Mouse (Mus musculus): ENCODE measurements around the gene Chchd1. TPM values are rescaled to one million over a fixed set of nuclear protein-coding genes. Genes with fewer than 3 reads are reported as not detected.
"Not testable (repeated sequence)": the region's sequence is repeated elsewhere in the genome, so short reads cannot be mapped to it uniquely, and the experiment has no call there.

Chchd1 gene
- polyA plus RNA-seq, 1 experiment from 2014 or later: 88.5 TPM

- ATAC-seq (no peak), DNase-seq (no peak)
- Histone ChIP-seq H3K9ac (replicated peaks) (no peak overlapping the region), H3K4me3 (ENCODE audit: low read depth, low read length) (no peak overlapping the region), H3K9me3 (ENCODE audit: low read length) (no peaks in the 10 kb centered on the region), H3K27me3 (ENCODE audit: insufficient read depth, low read length) (no peaks in the 10 kb centered on the region), H3K27ac (ENCODE audit: low read depth) (no peak overlapping the region), H3K36me3 (replicated peaks; ENCODE audit: insufficient read depth, low read length) (peaks cover 11% of the 10 kb centered on the region; the same call in 1 of the 2 replicates), H3K4me2 (ENCODE audit: low read depth, low read length) (no peak overlapping the region), H3K4me1 (ENCODE audit: insufficient read depth) (peaks cover 33% of the 10 kb centered on the region)
- TF ChIP-seq EP300 (IDR thresholded peaks at IDR 0.05; ENCODE audit: low read depth) (no peak), CTCF (IDR thresholded peaks at IDR 0.05; ENCODE audit: low read depth) (no peak)
- WGBS (ENCODE audit: insufficient replicate concordance): 84% methylated on average over 3 of the region's 3 CpGs
Measured at GRCm38 (mm10) chr14:20700362-20700761, 2.4 kb upstream of the Chchd1 start.

GRCm38 (mm10) chr14:20701554-20701953, 1.3 kb upstream of the Chchd1 start:
- no peak for ATAC-seq
- TF ChIP-seq CTCF (IDR thresholded peaks at IDR 0.05; ENCODE audit: low read depth) (no peak), EP300 (IDR thresholded peaks at IDR 0.05; ENCODE audit: low read depth) (no peak)
- Histone ChIP-seq H3K4me1 (ENCODE audit: insufficient read depth) (peaks cover 24% of the 10 kb centered on the region), H3K9me3 (ENCODE audit: low read length) (no peaks in the 10 kb centered on the region), H3K36me3 (replicated peaks; ENCODE audit: insufficient read depth, low read length) (peaks cover 11% of the 10 kb centered on the region; the same call in 1 of the 2 replicates), H3K27ac (ENCODE audit: low read depth) (peak overlapping the region; percentile 31; the same call in 1 of the 2 replicates), H3K4me3 (ENCODE audit: low read depth, low read length) (peak overlapping the region; percentile 83; the same call in 1 of the 2 replicates), H3K27me3 (ENCODE audit: insufficient read depth, low read length) (no peaks in the 10 kb centered on the region), H3K4me2 (ENCODE audit: low read depth, low read length) (peak overlapping the region; percentile 73), H3K9ac (replicated peaks) (peak overlapping the region; percentile 77; the same call in 1 of the 2 replicates)
- 81% methylated on average over 8 of the region's 8 CpGs for WGBS (ENCODE audit: insufficient replicate concordance)
- no peak for DNase-seq

GRCm38 (mm10) chr14:20702096-20702740, 588 bp upstream of the Chchd1 start:
- H3K9me3 ChIP-seq (ENCODE audit: low read length): no peaks in the 10 kb centered on the region
- TF ChIP-seq EP300 (IDR thresholded peaks at IDR 0.05; ENCODE audit: low read depth): no peak
- TF ChIP-seq CTCF (IDR thresholded peaks at IDR 0.05; ENCODE audit: low read depth): no peak
- peak overlapping the region; percentile 77 for H3K9ac ChIP-seq (replicated peaks)
- H3K4me1 ChIP-seq (ENCODE audit: insufficient read depth): peaks cover 23% of the 10 kb centered on the region
- peak overlapping the region; percentile 73 for H3K4me2 ChIP-seq (ENCODE audit: low read depth, low read length)
- 11% methylated on average over 15 of the region's 15 CpGs for WGBS (ENCODE audit: insufficient replicate concordance)
- ATAC-seq (peak; percentile 35), DNase-seq (no peak)
- H3K4me3 ChIP-seq (ENCODE audit: low read depth, low read length): peak overlapping the region; percentile 83
- peak overlapping the region; percentile 87 for H3K27ac ChIP-seq (ENCODE audit: low read depth)
- H3K36me3 ChIP-seq (replicated peaks; ENCODE audit: insufficient read depth, low read length): peaks cover 11% of the 10 kb centered on the region; the same call in 1 of the 2 replicates
- no peaks in the 10 kb centered on the region for H3K27me3 ChIP-seq (ENCODE audit: insufficient read depth, low read length)

DNA sequence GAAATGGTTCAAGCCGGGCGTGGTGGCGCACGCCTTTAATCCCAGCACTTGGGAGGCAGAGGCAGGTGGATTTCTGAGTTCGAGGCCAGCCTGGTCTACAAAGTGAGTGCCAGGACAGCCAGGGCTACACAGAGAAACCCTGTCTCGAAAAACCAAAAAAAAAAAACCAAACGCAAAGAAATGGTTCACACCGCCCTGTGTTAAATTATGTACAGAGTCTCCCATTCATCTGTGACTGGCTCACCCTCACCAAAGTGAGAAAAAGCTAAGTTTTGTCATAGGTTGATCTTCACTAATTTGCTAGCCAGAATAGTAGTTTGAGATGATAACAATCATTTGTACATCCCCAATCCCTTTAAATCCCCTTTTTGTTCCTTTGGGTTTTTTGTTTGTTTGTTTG, 655 bp downstream of the Chchd1 start:
- H3K27ac ChIP-seq (ENCODE audit: low read depth): peak overlapping the region; percentile 87
- H3K4me1 ChIP-seq (ENCODE audit: insufficient read depth): peaks cover 25% of the 10 kb centered on the region
- peak overlapping the region; percentile 83 for H3K4me3 ChIP-seq (ENCODE audit: low read depth, low read length)
- not testable (repeated sequence) for ATAC-seq; DNase-seq; H3K27me3 ChIP-seq (ENCODE audit: insufficient read depth, low read length); H3K36me3 ChIP-seq (replicated peaks; ENCODE audit: insufficient read depth, low read length); H3K9me3 ChIP-seq (ENCODE audit: low read length)
- H3K4me2 ChIP-seq (ENCODE audit: low read depth, low read length): peak overlapping the region; percentile 73
- 7% methylated on average over 8 of the region's 8 CpGs for WGBS (ENCODE audit: insufficient replicate concordance)
- H3K9ac ChIP-seq (replicated peaks): peak overlapping the region; percentile 77

GRCm38 (mm10) chr14:20707201-20708190, 4.7 kb downstream of the Chchd1 start, which contains the start of gene Zswim8:
Gene Zswim8, plus strand, starts transcription at chr14:20707552.
- H3K4me2 ChIP-seq (ENCODE audit: low read depth, low read length): peak within 1 kb of the TSS; percentile 97
- peak; percentile 89 for ATAC-seq
- H3K36me3 ChIP-seq (replicated peaks; ENCODE audit: insufficient read depth, low read length): peaks cover 20% of the 10 kb centered on the region
- H3K27ac ChIP-seq (ENCODE audit: low read depth): peak within 1 kb of the TSS; percentile 94
- peak within 1 kb of the TSS; percentile 98 for H3K9ac ChIP-seq (replicated peaks)
- no peak for TF ChIP-seq CTCF (IDR thresholded peaks at IDR 0.05; ENCODE audit: low read depth)
- TF ChIP-seq EP300 (IDR thresholded peaks at IDR 0.05; ENCODE audit: low read depth): no peak
- DNase-seq: peak; percentile 90
- H3K4me3 ChIP-seq (ENCODE audit: low read depth, low read length): peak within 1 kb of the TSS; percentile 97
- under 1% methylated on average over 74 of the region's 80 CpGs for WGBS (ENCODE audit: insufficient replicate concordance)
- no peaks in the 10 kb centered on the region for H3K27me3 ChIP-seq (ENCODE audit: insufficient read depth, low read length)
- no peaks in the 10 kb centered on the region for H3K9me3 ChIP-seq (ENCODE audit: low read length)
- H3K4me1 ChIP-seq (ENCODE audit: insufficient read depth): peaks cover 19% of the 10 kb centered on the region

- peak overlapping the region; percentile 98 for H3K9ac ChIP-seq (replicated peaks)
- ATAC-seq (no peak), DNase-seq (no peak)
- no peaks in the 10 kb centered on the region for H3K9me3 ChIP-seq (ENCODE audit: low read length)
- peak overlapping the region; percentile 97 for H3K4me2 ChIP-seq (ENCODE audit: low read depth, low read length)
- TF ChIP-seq EP300 (IDR thresholded peaks at IDR 0.05; ENCODE audit: low read depth) (no peak), CTCF (IDR thresholded peaks at IDR 0.05; ENCODE audit: low read depth) (no peak)
- peak overlapping the region; percentile 94 for H3K27ac ChIP-seq (ENCODE audit: low read depth)
- peaks cover 27% of the 10 kb centered on the region for H3K36me3 ChIP-seq (replicated peaks; ENCODE audit: insufficient read depth, low read length)
- H3K4me3 ChIP-seq (ENCODE audit: low read depth, low read length): peak overlapping the region; percentile 97
- 11% methylated on average over 10 of the region's 10 CpGs for WGBS (ENCODE audit: insufficient replicate concordance)
- H3K27me3 ChIP-seq (ENCODE audit: insufficient read depth, low read length): no peaks in the 10 kb centered on the region
- H3K4me1 ChIP-seq (ENCODE audit: insufficient read depth): peaks cover 19% of the 10 kb centered on the region
Measured at GRCm38 (mm10) chr14:20708239-20708638, 5.4 kb downstream of the Chchd1 start.

Measured in liver, postnatal 0 days (tissue).